ENCODE assay signal across 21 mouse cellular contexts in genomic region chr3:88486887-88487286, GRCm38 (mm10). TPM values are rescaled to one million over a fixed set of nuclear protein-coding genes. Genes with fewer than 3 reads are reported as not detected.
DNase-seq lines count a peak whose midpoint lies in the region; ATAC-seq lines count a peak whose summit lies in the region.
"Had no signal": no experiment of that assay in that cellular context is flagged by ENCODE, and none has a peak within 500 bp of the region (broad histone marks: within the 10 kb centered on the region; RNA-seq: fewer than 3 reads in every experiment).

No protein-coding gene starts in this region.

- peaks cover 88% of the 10 kb centered on the region for H3K27me3 ChIP-seq in limb, embryonic 10.5 days (ENCODE audit: low read depth, poor library complexity, severe bottlenecking)
- peaks cover 56% of the 10 kb centered on the region for H3K27me3 ChIP-seq in limb, embryonic 13.5 days
- H3K27me3 ChIP-seq: embryonic facial prominence, embryonic 15.5 days had no signal

- 0 out of 2 replicates have a peak overlapping the region, but pooled peaks have one; percentile 2 for H3K27ac ChIP-seq in limb, embryonic 10.5 days
- H3K27ac ChIP-seq in limb, embryonic 13.5 days = no peak overlapping the region
- H3K27ac ChIP-seq: embryonic facial prominence, embryonic 12.5 days; embryonic facial prominence, embryonic 15.5 days; forebrain, embryonic 13.5 days; forebrain, embryonic 15.5 days had no signal

- no peak overlapping the region for H3K4me2 ChIP-seq in limb, embryonic 13.5 days (replicated peaks)
- H3K4me2 ChIP-seq: embryonic facial prominence, embryonic 12.5 days; embryonic facial prominence, embryonic 15.5 days; forebrain, embryonic 13.5 days; forebrain, embryonic 15.5 days had no signal

- H3K9ac ChIP-seq in limb, embryonic 13.5 days = 0 out of 2 replicates have a peak overlapping the region, but pooled peaks have one; percentile 35
- H3K9ac ChIP-seq: embryonic facial prominence, embryonic 12.5 days; embryonic facial prominence, embryonic 15.5 days; forebrain, embryonic 13.5 days; forebrain, embryonic 15.5 days; forebrain, postnatal 0 days had no signal

- no peaks in the 10 kb centered on the region for H3K9me3 ChIP-seq in limb, embryonic 10.5 days (replicated peaks)
- no peaks in the 10 kb centered on the region for H3K9me3 ChIP-seq in limb, embryonic 13.5 days
- H3K9me3 ChIP-seq: embryonic facial prominence, embryonic 12.5 days; embryonic facial prominence, embryonic 15.5 days; forebrain, embryonic 13.5 days; forebrain, embryonic 15.5 days had no signal

- ATAC-seq in limb, embryonic 13.5 days (ENCODE audit: low FRiP score, low read depth) = no peak
- ATAC-seq: forebrain, embryonic 13.5 days; forebrain, embryonic 15.5 days; forebrain, postnatal 0 days had no signal

- peaks cover 43% of the 10 kb centered on the region for H3K4me1 ChIP-seq in limb, embryonic 10.5 days
- peaks cover 39% of the 10 kb centered on the region for H3K4me1 ChIP-seq in limb, embryonic 13.5 days

- peak; percentile 91 for DNase-seq in heart, adult 11 months
- no peak for DNase-seq in heart, postnatal 4 days
- no peak for DNase-seq in limb, embryonic 10.5 days (ENCODE audit: low spot score)
- DNase-seq in urinary bladder, adult 2 months (ENCODE audit: low spot score) = no peak
- DNase-seq in kidney, postnatal 14 days = no peak
- DNase-seq: adrenal gland, adult 2 months; adrenal gland, postnatal 10 days; adrenal gland, postnatal 25 days; cerebellum, adult 11 months; cerebellum, adult 18-20 months; cerebellum, adult 8-10 months; cerebellum, adult 9-11 months; cerebellum, postnatal 14 days; cerebellum, postnatal 36 days; embryo, embryonic 11 days; forebrain, postnatal 0 days had no signal

- 69% methylated on average over 4 of the region's 4 CpGs for WGBS in limb, embryonic 10.5 days
- whole genome bisulfite sequencing in limb, embryonic 13.5 days = 78% methylated on average over 4 of the region's 4 CpGs

- H3K4me3 ChIP-seq in limb, embryonic 10.5 days = no peak overlapping the region
- no peak overlapping the region for H3K4me3 ChIP-seq in limb, embryonic 13.5 days
- H3K4me3 ChIP-seq: embryonic facial prominence, embryonic 12.5 days; embryonic facial prominence, embryonic 15.5 days; forebrain, embryonic 13.5 days; forebrain, embryonic 15.5 days had no signal

- H3K36me3 ChIP-seq in limb, embryonic 10.5 days = peaks cover 4% of the 10 kb centered on the region; the same call in 1 of the 2 replicates
- H3K36me3 ChIP-seq in limb, embryonic 13.5 days = peaks cover 56% of the 10 kb centered on the region
- H3K36me3 ChIP-seq: forebrain, embryonic 15.5 days had no signal

RNA-seq across cellular contexts. Expression of gene Lmna, which starts 22.9 kb away (rescaled TPM):
- total RNA-seq in heart, postnatal 4 days (2021) = 100 to 1,000 TPM; 178 to 181 TPM
- 9.2 and 14.5 TPM in 2 replicates for polyA plus RNA-seq in limb, embryonic 10.5 days (2016; fragmentation: Nextera tagmentation; extraction: Ambion mirVana)
- 174 and 183 TPM in 2 replicates for polyA plus RNA-seq in limb, embryonic 13.5 days (2015; fragmentation: Nextera tagmentation; extraction: Ambion mirVana)
- polyA plus RNA-seq in urinary bladder, adult 2 months (2012; rRNA removed) = 171 and 182 TPM in 2 replicates

RNA-seq across cellular contexts. Expression of gene Sema4a, which starts 25.9 kb away (rescaled TPM):
- 1 to 10 TPM; 1.5 to 1.7 TPM for total RNA-seq in heart, postnatal 4 days (2021)
- polyA plus RNA-seq in limb, embryonic 10.5 days (2016; fragmentation: Nextera tagmentation; extraction: Ambion mirVana) = 4.7 and 6.7 TPM in 2 replicates
- polyA plus RNA-seq in limb, embryonic 13.5 days (2015; fragmentation: Nextera tagmentation; extraction: Ambion mirVana) = 7.9 and 9.9 TPM in 2 replicates
- polyA plus RNA-seq in urinary bladder, adult 2 months (2012; rRNA removed) = 63.2 and 63.3 TPM in 2 replicates

RNA-seq across cellular contexts. Expression of gene Mex3a, which starts 45.3 kb away (rescaled TPM):
- total RNA-seq in heart, postnatal 4 days (2021) = 10 to 100 TPM; 11.7 TPM
- 28.9 and 34.8 TPM in 2 replicates for polyA plus RNA-seq in limb, embryonic 10.5 days (2016; fragmentation: Nextera tagmentation; extraction: Ambion mirVana)
- polyA plus RNA-seq in limb, embryonic 13.5 days (2015; fragmentation: Nextera tagmentation; extraction: Ambion mirVana) = 32.9 and 33.9 TPM in 2 replicates
- 1.7 and 1.8 TPM in 2 replicates for polyA plus RNA-seq in urinary bladder, adult 2 months (2012; rRNA removed)

Comparison
In these comparisons a context has a peak if more than half of its experiments do, and no peak if none do; other contexts are left out.
1. RNA of gene Lmna, which starts 22.9 kb away (polyA plus RNA-seq): 174 to 183 TPM in limb, embryonic 13.5 days and 171 to 182 TPM in urinary bladder, adult 2 months; 9.2 to 14.5 TPM in limb, embryonic 10.5 days; every median in the first group is over 10 times any median in the second.
2. RNA of gene Mex3a, which starts 45.3 kb away (polyA plus RNA-seq): 28.9 to 34.8 TPM in limb, embryonic 10.5 days and 32.9 to 33.9 TPM in limb, embryonic 13.5 days; 1.7 to 1.8 TPM in urinary bladder, adult 2 months; every median in the first group is over 10 times any median in the second.